Mouse (Mus musculus) yolk sac, embryonic 10.5 days (tissue): Measurements from ENCODE around the gene Atp2c1.

Experiments used
- DNase-seq: peaks from one replicate; pipeline ENCODE4 v3.0.0-alpha.2; 2017; ENCODE audit warnings: low spot score

Atp2c1 gene

DNA sequence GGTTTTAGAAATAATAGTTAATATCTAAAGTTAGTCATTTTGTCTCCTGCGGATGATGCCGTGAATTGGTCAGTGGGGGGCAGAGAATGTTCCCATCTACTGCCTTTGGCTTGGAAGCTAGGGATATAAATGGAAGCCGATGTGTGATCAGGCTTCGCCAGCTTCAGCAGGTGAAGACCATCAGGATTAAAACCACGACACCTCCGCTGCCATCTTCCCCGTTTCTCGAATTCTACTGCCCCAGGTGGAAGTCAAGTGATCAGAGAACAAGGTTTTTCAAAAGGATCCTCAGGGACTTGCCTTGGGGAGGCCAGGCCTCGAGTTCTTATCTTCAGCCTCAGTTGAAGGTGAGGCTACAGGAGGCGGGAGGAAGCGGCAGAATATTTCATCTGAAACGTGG lies at the start of gene Atp2c1:
Gene Atp2c1, minus strand, starts transcription at position 101 of the 400 bp plus-strand sequence.
- no peak for DNase-seq

DNA sequence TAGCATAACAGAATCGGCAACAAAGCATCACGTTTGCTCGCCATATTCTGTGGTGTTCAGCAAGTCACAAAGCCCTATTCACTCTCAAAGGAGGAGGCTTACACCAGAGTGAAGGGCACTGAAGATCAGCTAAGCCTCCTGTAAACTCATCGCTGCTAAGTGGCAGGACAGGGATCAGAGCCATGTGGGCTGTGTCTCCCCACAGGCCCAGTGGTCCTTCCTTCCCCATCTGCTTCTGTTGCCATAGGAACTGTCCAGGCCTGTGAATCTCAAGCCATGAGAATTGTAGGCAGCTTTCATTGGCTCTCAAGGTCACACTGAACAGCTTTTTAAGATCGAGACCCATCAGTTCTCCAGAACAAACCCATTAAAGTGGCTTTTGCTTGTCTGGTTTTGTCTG lies 30.3 kb upstream of the Atp2c1 start:
- DNase-seq, result no peak

DNA sequence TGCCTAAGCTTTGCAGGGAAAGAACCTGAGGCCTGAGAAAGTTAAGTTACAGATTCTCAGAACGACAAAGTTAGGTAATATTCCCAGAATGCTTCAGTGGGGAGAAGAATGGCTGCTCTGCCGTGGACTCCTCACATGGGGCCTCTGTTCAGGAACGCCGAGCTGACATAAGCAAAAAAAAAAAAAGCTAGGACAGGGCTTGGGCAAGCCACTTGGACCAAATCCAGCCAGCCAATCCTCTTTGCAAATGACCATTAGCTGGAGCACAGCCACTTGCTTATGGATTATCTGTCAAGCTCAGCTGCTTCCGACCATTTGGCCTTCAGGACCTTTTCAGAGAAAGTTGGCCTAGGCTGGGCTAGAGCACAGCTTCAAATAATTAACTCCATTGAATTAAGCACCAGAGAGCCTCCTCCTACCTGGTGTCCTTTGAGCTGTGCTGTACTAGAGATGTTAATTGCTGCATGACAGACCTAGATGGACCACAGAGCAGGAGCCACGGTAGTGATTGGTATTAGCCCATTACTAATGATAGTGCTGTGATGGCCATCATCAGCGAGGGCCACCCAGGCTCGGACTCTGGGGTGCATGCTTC lies 29.1 kb upstream of the Atp2c1 start:
- no peak for DNase-seq

DNA sequence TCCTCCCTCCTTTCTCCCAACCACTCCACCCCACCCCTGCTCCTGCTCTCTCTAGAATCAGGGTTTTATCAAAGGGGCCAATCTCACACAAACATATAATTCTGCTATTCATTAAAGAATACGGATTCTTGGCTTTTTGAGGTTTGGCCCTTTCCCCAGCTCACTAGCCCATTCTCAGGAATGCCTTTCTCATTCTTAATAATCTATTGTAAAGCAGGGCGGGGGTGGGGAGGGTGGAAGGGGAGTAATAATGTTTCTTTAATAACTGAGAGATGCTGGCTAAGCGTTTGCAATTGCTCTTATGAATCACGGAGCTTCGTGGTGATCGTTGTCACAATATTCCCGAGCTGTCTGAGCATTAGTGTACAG lies 27.3 kb upstream of the Atp2c1 start:
- DNase-seq, result no peak

DNA sequence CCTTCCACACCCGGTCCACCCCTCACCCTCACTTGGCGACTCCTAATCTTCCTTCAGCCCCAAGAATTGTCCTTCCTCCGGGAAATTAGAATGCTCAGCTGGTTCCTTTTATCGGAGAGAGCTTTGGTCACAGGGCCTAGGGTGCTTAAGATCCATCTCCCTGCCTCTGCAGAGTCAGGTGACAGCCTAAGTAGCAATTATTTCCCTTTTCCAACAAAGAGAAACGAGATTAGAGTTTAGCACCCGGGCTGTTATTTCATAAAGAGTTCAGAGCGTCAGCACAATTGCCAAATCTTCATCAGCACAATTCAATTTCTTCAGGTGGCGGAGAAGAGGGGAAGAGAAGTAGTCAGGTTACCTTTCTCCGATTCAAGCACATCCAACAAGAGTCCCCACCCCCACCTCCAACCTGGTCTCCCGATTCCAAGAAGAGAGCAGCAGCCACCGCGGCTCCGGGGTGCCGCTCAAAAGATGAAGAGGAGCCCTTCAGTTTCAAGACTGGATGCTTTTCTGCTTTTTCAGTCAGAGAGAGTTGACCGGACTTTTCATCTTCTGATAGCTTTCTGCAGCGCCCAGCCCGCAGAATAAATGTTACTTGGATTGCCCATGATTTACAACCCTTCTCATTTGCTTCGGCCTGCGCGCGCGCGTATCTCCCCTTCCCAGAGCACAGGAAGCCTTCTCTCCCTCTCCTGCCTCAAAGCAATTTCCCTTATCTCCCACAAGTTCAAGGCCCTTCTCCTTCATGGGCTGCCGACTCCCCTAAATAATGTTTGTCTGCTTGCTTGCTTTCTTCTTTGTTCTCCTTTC lies 26.7 kb upstream of the Atp2c1 start:
- no peak for DNase-seq

DNA sequence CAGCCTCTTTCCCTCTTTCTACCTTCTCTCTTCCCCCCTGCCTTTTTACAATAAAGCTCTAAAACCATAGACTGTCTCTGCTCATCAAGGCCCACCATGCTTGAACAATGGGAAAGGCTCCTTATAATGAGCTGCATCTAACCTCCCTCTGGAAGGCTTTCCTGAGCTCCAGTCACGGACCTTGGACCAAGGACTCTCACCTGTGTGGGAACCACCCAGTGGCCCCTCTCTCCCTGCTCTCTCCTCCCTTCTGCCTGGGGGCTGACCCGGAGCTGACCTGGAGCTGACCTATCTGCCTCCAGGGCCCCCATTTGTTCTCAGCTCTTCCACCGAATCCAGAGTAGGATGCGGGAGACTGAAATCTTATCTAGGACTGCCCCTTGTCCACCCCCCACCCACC lies 24.3 kb upstream of the Atp2c1 start:
- no peak for DNase-seq

DNA sequence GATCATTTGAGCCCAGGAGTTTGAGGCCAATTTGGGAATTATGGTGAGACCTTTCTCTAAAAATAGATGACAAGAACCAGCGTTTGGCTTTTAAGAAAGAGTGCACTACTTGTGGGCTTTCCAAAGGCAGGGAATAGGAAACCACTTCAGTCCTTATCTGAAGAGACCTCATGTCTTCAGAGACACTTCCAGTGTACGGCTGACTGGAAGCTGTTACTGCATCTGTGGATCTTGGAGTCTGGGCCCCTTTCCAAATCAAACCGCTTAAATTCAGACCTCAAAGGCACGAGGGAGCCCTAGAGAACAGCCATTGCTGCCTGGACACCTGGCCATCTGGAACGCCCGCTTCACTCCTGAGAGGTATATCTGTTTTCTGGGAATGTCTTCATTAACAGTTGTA lies 22.0 kb upstream of the Atp2c1 start:
- DNase-seq, result no peak

DNA sequence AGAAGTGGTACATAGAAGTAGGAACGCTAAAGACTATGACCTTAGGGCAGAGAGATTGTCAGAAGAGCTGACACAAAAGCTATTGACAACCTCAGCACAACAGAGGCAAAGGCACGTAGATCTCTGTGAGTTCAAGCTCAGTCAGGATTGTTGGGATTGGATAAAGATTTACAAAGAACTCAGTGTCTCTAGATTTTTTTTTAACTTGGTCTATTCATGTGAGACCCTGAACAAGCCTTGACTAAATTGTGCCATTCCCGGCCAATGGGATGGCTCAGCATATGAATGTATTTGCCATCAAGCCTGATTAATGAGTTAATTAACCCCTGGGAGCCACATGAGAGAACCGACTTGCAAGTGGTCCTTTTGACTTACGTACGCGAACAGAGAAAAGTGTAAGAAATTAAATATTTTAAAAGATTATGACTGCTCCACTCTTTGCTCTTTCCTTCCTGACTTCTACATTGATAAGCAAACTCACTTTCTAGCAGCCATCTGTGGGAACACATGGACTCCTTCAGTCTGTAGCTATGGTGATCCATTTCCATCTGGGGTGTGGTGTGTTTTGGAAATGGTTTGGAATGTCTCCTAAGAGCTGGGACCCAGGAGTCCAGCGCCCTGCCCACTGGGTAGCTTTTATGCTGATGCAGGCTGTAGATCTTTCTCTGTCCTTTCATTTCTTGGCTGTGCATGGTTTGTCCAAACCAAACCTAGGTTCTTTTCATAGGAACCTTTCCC lies 17.1 kb upstream of the Atp2c1 start:
- no peak for DNase-seq

DNA sequence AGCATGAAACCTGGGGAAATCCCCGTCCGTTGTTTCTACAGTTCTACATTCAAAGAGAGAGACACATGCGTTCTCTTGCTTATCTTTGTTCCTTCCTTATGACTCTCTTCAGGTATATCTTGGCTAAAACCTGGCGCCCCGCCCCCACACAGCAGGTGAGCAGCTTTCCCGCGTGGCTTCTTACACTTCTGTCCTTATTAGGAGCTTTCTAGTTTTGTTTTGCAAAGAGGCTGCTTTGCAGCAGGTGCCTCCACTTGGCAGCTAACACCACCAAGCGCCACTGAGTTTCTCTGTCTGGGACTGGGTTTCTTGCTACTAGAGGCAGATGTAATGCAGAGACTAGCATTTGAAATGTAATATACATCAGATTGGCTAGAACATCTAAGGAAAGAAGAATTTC lies 10.4 kb upstream of the Atp2c1 start:
- no peak for DNase-seq

DNA sequence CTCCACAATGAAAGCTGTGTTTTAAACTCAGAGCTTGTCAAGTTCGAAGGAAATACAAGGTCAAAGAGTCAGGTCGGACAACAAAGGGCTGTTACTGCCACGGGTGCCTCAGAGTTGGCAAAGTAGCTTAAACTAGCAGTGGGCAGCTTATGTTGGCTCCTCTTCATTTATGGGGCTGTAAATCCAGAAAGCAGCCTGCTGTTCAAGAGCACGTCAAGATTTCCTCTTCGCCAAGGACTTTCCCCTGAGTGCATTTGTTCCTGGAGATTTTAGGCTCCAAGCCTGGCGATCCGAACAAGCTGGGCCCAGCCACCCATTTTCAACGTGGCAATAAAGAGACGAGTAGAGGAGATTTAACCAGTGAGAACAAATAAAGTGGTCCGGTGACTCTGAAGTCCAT lies 9.8 kb upstream of the Atp2c1 start:
- no peak for DNase-seq

DNA sequence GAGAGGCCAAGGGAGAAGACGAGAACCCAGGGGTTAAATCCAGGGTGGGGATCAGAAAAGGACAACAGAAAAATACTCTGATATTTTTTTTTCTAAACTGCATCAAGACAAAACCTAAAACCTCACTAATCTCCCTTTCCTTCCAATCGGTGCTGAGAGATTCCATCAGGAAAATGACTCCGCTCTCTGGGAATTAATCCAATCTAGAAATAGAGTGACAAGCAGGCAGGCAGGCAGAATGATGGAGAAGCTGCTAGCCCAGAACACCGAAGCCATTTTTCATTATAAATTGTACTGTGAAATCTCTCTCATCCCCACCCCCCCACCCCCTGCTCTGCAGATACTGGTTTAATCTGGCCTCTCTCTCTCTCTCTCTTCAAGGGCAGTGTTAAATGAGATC lies 1.8 kb downstream of the Atp2c1 start:
- DNase-seq, result no peak

DNA sequence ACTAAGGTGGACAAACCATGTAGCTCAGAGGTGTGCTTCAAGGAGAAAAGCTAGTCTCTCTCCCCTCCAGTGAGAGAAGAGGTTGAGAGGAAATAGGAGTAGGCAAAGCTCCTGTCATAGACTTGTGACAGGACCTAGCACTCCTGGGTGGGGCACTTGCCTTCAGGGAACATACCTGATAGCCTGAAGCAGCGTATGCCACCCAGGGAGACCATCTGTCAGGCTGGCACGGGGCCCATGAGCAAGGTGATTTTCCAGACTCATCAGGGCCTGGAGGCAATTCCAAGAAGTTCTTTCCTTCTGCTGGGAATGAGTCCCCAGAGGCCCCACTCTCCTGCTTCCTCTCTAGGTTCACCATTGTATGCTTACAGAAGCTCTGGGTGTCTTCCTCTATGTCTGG lies 4.1 kb downstream of the Atp2c1 start:
- DNase-seq, result no peak

DNA sequence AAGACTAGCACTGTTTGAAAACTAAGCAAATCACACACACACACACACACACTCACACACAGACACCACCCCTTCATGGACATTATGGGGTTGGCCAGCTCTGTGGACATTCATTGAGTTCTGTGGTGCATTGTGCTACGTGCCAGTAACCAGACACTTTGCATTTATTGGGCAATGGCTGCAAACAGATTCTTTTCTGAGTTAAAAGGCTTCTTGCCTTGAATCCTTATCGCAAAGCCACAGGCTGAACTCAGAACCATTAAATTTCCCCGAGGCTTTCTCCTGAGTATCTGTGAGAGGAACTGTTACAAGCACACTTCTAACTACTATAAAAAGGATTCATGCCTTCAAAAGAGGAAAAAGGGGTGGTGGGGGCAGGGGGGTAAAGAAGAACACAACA lies 5.1 kb downstream of the Atp2c1 start:
- DNase-seq, result no peak

DNA sequence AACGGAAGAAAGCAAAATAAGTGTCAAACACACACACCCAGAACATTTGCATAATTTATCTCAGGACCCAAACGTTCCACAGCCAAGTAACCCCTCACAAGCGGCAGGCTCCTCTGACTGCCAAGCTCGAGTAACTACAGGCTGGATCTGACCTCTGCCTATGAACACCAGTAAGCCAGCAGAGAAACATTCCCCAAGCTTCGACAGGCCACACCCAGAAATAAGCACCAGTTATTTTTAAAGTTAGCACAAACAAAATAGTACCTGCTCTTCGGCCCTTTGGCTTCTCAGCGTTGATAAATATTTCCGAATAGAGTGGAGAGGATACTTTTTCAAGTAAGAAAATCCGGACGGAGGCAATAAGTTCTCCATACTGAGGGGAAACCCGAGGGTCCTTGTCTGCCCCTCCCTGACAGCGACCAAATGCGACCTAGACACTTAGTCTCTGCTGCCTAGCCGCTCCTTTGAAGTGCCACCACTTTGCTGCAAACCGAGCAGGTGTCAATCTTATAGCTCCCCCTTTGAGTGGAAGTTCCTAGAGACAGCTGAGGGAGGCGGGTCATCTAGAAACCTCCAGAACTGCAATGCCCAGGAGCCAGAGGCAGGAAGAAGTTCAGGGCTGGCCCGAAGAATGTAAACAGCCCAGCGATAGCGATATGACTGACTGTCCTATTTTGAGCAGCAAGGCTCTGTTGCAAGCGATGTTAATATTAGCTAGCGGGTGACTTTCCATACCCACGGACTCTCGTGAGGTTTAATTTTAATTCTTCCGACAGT lies 6.2 kb downstream of the Atp2c1 start:
- peak; percentile 63 for DNase-seq

DNA sequence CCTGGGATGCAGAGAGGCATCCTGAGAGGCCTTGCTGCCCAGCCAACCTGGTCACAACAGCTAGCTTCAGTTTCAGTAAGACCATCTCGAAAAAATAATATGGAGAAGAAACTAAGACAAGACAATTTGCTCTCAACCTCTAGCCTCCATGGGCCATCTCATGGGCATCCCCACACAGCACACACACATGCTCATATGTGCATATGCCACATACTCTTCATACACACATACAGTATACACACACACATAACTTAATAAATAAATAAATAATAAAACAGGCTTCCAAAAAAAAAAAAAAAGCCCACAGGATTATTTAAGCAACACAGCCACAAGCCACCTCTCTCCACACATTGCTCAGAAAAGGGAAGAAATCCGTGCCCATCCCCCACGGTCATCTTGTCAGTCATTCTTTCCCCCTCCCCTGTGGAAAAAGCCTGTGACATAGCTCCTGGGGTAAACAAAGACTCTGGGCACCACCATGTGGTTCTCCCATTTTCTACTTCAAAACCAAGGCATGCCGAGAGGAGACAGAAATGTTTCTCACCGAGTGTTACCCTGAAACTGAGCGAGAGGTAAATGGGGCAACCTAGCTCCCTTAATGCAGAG lies 7.7 kb downstream of the Atp2c1 start:
- DNase-seq, result no peak

DNA sequence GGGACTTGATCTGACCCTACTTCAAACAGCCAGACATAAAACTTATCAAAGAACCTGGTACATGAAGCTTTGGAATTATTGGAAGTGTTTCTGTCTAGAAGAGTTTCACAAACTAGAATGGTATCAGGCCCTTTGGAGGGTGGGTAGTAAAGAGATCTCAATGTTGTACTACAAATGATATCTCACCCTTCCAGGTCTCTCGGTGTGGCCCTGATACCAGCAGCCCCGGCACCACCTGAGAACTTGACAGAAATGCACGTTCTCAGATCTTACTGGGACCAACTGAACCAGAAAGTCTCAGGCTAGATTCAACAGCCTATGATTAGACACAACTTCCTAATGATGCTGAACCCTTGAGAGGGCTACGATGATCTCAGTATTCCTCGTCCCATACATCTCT lies 23.4 kb downstream of the Atp2c1 start:
- no peak for DNase-seq

DNA sequence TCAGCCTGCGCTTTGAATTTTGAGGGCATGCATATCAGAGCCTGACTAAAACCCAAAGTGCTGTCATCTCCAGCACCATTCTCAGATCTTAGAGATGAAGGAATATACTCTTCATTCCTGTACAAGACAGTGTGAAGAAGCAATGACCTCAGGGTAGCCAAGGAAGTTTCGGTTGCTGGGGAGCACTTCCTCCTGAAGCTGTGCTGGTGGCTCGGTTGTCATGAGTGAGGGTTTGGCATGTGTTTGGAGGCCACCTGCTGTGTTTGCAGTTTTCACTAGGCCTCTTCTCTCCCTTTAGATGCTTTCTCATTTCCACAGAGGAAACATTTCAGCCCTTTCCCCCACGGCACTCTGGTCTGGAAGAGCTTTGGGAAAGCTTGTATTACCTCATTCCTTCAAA lies 24.7 kb downstream of the Atp2c1 start:
- DNase-seq, result no peak

DNA sequence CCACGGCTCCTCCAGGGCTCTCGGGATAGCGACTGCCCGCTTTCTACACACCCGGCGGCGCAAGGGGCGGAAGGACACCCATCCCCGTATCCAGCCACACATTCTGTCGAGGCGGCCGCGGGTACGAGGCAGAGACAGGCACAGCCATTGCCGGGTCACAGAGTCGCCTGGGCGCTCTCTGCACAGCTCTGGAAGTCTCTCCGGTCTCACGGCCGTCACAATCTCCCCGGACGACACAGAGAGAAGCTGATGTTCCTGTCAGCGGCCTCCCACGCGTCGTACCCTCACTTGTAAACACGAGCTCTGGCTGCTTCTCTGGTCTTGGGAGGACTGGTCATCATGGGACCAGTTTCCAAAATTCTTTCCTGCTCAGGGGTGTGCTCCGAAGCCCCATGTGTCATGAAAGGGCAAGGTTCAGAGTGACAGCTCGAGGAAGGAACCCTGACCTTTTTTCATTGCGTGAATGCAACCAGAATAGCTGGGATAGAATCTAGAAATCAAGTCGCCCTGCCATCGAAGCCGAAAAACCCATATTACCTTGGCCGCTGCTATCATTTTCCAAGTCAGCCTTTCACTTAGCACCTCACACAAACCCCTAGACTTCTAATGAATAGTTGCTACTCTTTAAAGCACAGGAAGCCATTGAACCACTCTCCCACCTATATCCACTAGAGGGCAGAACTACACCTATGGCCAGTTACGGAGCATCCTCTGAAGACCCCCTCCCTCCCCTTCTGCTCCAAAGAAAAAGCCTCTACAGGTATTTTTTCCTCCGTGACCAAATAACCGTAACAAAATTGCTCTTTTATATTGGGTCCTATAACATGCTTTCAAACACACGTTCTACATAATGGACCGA lies 31.6 kb downstream of the Atp2c1 start:
- peak; percentile 68 for DNase-seq

DNA sequence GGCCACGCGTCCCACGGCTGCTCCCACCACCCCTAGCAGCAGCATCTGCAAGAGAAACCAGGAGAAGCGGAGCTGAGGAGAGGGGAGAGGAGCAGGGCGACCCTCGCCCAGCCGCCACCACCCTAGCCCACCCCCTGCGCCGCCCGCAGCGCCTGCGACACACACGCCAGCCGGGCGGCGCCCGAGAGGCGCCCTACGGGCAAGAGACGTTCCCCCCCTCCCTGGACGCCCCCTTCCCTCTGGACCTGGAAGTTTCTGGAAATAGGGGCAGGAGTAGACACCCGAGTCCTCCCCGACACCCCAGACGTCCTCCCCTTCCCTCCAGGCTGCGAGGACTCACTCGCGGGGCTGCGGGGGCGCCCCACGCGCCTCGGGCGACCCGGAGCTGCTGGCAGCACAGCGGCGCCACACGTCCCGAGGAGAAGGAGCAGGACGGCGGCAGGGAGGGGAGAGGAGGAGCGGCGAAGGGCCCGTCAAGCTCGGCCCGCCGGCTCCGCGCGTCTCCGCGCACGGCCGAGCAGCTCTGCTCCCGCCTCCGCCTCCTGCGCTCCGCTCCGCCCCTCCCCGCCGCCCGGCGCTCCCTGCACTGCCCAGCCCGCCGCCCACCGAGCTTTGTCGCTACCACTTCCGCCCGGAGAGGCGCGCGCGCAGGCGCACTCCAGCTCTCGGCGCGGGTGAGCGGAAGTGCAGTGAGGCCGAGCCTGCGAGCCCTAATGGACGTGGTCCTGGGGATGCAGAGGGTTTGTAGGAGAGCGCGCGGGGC lies 32.4 kb downstream of the Atp2c1 start:
- DNase-seq, result peak; percentile 94

DNA sequence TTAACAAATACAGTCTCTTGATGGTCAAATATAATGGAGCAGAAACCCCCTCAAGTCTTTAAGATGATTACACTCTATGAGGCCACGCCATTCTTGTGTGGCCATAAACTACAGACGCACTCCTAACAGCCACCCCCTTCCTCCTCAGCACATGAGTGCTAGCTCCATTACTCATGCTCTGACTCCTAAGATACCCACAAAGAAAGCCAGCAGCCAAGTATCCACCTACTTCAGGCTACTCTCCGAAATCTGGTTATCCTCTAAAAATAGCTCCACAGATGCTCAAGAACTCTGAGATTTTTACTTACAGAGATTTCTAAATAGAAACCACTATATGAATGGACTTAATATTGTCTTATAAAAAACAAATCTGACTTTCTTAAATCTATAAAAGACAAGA lies 34.4 kb downstream of the Atp2c1 start:
- no peak for DNase-seq
